Mouse (Mus musculus) ovary, adult 10 weeks (tissue): ENCODE results near the gene Gm14692. TPM values are rescaled to one million over a fixed set of nuclear protein-coding genes. Genes with fewer than 3 reads are reported as not detected.

ENCODE experiments used
- polyA plus RNA-seq: library from polyadenylated mRNA; stranded (reverse); fragments of 350-450 nt; fragmentation: Illumina TruSeq; extraction: RNeasy Lipid Tissue Mini Kit (QIAGEN cat#74804); gene quantifications from one replicate; pipeline ENCODE4 v1.2.3, GENCODE M21; 2014

The Gm14692 gene
- polyA plus RNA-seq: not detected

DNA sequence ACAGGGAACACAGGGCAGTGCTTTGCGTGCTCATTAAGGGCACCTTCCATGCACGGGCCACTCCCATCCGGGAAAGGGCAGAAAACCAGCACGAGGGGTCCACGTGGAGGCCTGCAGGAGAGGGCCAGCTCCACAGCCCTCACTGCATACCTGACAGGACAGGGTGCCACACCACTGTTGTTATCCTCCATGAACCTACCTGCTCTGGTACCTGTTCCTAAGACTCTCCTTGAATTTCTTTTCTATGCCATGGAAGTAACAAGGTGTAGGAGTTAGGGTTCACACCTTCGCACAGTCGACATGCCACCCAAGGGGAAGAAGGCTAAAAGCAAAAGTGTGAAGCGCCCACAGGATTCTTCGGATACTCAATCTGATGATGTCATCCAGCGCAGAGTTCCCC, at the start of gene Gm14692:
Gm14692 (plus strand) TSS at position 301 of the 400 bp plus-strand sequence.

DNA sequence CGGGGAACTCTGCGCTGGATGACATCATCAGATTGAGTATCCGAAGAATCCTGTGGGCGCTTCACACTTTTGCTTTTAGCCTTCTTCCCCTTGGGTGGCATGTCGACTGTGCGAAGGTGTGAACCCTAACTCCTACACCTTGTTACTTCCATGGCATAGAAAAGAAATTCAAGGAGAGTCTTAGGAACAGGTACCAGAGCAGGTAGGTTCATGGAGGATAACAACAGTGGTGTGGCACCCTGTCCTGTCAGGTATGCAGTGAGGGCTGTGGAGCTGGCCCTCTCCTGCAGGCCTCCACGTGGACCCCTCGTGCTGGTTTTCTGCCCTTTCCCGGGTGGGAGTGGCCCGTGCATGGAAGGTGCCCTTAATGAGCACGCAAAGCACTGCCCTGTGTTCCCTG, 2.0 kb upstream of the Gm14692 start, which contains the start of gene Gm1140:
Gm1140 (minus strand) TSS at position 101 of the 400 bp plus-strand sequence.

Other genes with a start within 250 kb of the Gm14692 start
- gene Gm1140, start 2.1 kb upstream of the Gm14692 start, polyA plus RNA-seq: not detected
- not detected for gene 4933436I01Rik, start 225.8 kb downstream of the Gm14692 start, polyA plus RNA-seq